Mouse (Mus musculus) embryonic facial prominence, embryonic 15.5 days (tissue): ENCODE measurements around the gene Grhl1. TPM values are rescaled to one million over a fixed set of nuclear protein-coding genes. Genes with fewer than 3 reads are reported as not detected.

Experiments used
- ATAC-seq: fragments of 200-750 bp; cut with Nextera tagmentation; 2 replicates; pipeline ENCODE4 v1.8.0; 2017; ENCODE audit warnings: low read depth, moderate TSS enrichment; ENCODE audit not compliant: insufficient number of reproducible peaks, low FRiP score, low TSS enrichment
- H3K27ac ChIP-seq: fragments of 300-500 bp; sonication (generic); replicated peaks from 2 replicates; pipeline ENCODE4 v1.5.1; 2015; ENCODE audit warnings: mild to moderate bottlenecking, inconsistent platforms
- H3K27me3 ChIP-seq: fragments of 300-500 bp; sonication (generic); 2 replicates; pipeline ENCODE4 v1.6.1; 2015; ENCODE audit warnings: inconsistent platforms
- H3K36me3 ChIP-seq: fragments of 300-500 bp; sonication (generic); 2 replicates; pipeline ENCODE4 v1.6.1; 2015; ENCODE audit warnings: mild to moderate bottlenecking, inconsistent platforms
- H3K4me1 ChIP-seq: fragments of 300-500 bp; sonication (generic); 2 replicates; pipeline ENCODE4 v1.6.1; 2015; ENCODE audit warnings: inconsistent platforms
- H3K4me2 ChIP-seq: fragments of 300-500 bp; sonication (generic); replicated peaks from 2 replicates; pipeline ENCODE4 v1.6.1; 2015; ENCODE audit warnings: mild to moderate bottlenecking, inconsistent platforms
- H3K4me3 ChIP-seq: fragments of 300-500 bp; sonication (generic); replicated peaks from 2 replicates; pipeline ENCODE4 v1.5.1; 2015; ENCODE audit warnings: mild to moderate bottlenecking, inconsistent platforms
- H3K9ac ChIP-seq: fragments of 300-500 bp; sonication (generic); 2 replicates; pipeline ENCODE4 v1.6.1; 2015; ENCODE audit warnings: inconsistent platforms
- H3K9me3 ChIP-seq: fragments of 300-500 bp; sonication (generic); replicated peaks from 2 replicates; pipeline ENCODE4 v1.6.1; 2016; ENCODE audit warnings: inconsistent platforms
- whole genome bisulfite sequencing: fragments of 180-500 bp; shearing (Covaris S2); methylation state at CpG from one replicate; pipeline ENCODE4 v1.1.7; 2015; 5-methylcytosine and 5-hydroxymethylcytosine counted together
- polyA plus RNA-seq: library from polyadenylated mRNA; unstranded; fragments of >200 nt; fragmentation: Nextera tagmentation; extraction: Ambion mirVana; gene quantifications from 2 replicates; pipeline ENCODE4 v1.2.1, GENCODE M21; 2015

The Grhl1 gene
- polyA plus RNA-seq, 1 experiment from 2014 or later, result 37.8 TPM

- H3K4me2 ChIP-seq, result no peak overlapping the region
- no peaks in the 10 kb centered on the region for H3K9me3 ChIP-seq
- H3K4me1 ChIP-seq, result peaks cover 22% of the 10 kb centered on the region
- no peak for ATAC-seq
- H3K9ac ChIP-seq, result no peak overlapping the region
- no peaks in the 10 kb centered on the region for H3K36me3 ChIP-seq
- H3K27ac ChIP-seq, result no peak overlapping the region
- WGBS, result 75% methylated on average over 6 of the region's 6 CpGs
- H3K27me3 ChIP-seq, result no peaks in the 10 kb centered on the region
- no peak overlapping the region for H3K4me3 ChIP-seq
Observed at GRCm38 (mm10) chr12:24645901-24646300, 73.8 kb downstream of the Grhl1 start.

DNA sequence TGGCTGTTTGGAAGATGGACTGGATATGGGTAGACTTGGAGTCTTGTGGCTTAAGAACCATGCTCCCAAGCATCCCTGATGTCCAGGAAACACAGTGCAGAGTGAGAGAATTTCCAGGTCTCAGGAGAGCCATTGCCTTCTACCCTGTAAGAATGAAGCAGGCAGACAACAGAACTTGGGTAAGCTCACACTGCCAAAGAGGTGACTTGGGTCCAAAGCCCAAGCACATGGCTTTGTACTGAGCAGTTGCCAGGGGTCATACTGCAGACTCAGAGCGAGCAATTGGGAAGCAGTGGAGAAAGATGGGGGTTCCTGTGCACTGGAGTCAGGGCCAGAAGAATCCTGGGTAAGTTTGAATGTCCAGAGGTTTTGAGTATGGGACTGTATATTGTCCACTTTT lies 76.0 kb downstream of the Grhl1 start:
- H3K27me3 ChIP-seq, result no peaks in the 10 kb centered on the region
- no peak for ATAC-seq
- H3K9ac ChIP-seq, result no peak overlapping the region
- no peaks in the 10 kb centered on the region for H3K36me3 ChIP-seq
- no peaks in the 10 kb centered on the region for H3K9me3 ChIP-seq
- no peak overlapping the region for H3K4me2 ChIP-seq
- no peak overlapping the region for H3K27ac ChIP-seq
- 67% methylated on average over 1 of the region's 1 CpGs for WGBS
- H3K4me3 ChIP-seq, result no peak overlapping the region
- H3K4me1 ChIP-seq, result peaks cover 26% of the 10 kb centered on the region

- WGBS, result 2% methylated on average over 22 of the region's 22 CpGs
- peak overlapping the region; percentile 35 for H3K9ac ChIP-seq
- peak overlapping the region; percentile 89 for H3K4me3 ChIP-seq
- ATAC-seq, result no peak
- peaks cover 22% of the 10 kb centered on the region for H3K36me3 ChIP-seq
- H3K4me1 ChIP-seq, result peaks cover 22% of the 10 kb centered on the region
- H3K9me3 ChIP-seq, result no peaks in the 10 kb centered on the region
- peak overlapping the region; percentile 85 for H3K27ac ChIP-seq
- H3K4me2 ChIP-seq, result peak overlapping the region; percentile 66
- H3K27me3 ChIP-seq, result no peaks in the 10 kb centered on the region
Observed at GRCm38 (mm10) chr12:24650415-24651062, 78.5 kb downstream of the Grhl1 start.

- Histone ChIP-seq H3K4me3 (peak within 1 kb of the TSS; percentile 89), H3K4me2 (peak within 1 kb of the TSS; percentile 66), H3K27ac (peak within 1 kb of the TSS; percentile 95), H3K9ac (peak within 1 kb of the TSS; percentile 81), H3K27me3 (no peaks in the 10 kb centered on the region), H3K36me3 (peaks cover 28% of the 10 kb centered on the region), H3K9me3 (no peaks in the 10 kb centered on the region), H3K4me1 (peaks cover 26% of the 10 kb centered on the region)
- under 1% methylated on average over 68 of the region's 68 CpGs for WGBS
- peak; percentile 96 for ATAC-seq
Observed at GRCm38 (mm10) chr12:24651063-24651557, 79.0 kb downstream of the Grhl1 start, which contains the start of gene Klf11. TSS of gene Klf11 (plus strand) at chr12:24651274.

- Histone ChIP-seq H3K27me3 (no peaks in the 10 kb centered on the region), H3K4me2 (peak overlapping the region; percentile 66), H3K36me3 (peaks cover 32% of the 10 kb centered on the region), H3K9ac (peak overlapping the region; percentile 81), H3K4me1 (peaks cover 32% of the 10 kb centered on the region), H3K4me3 (peak overlapping the region; percentile 89), H3K27ac (peak overlapping the region; percentile 95), H3K9me3 (no peaks in the 10 kb centered on the region)
- WGBS, result 1% methylated on average over 36 of the region's 36 CpGs
- peak; percentile 85 for ATAC-seq
Observed at GRCm38 (mm10) chr12:24651642-24652342, 79.7 kb downstream of the Grhl1 start.

DNA sequence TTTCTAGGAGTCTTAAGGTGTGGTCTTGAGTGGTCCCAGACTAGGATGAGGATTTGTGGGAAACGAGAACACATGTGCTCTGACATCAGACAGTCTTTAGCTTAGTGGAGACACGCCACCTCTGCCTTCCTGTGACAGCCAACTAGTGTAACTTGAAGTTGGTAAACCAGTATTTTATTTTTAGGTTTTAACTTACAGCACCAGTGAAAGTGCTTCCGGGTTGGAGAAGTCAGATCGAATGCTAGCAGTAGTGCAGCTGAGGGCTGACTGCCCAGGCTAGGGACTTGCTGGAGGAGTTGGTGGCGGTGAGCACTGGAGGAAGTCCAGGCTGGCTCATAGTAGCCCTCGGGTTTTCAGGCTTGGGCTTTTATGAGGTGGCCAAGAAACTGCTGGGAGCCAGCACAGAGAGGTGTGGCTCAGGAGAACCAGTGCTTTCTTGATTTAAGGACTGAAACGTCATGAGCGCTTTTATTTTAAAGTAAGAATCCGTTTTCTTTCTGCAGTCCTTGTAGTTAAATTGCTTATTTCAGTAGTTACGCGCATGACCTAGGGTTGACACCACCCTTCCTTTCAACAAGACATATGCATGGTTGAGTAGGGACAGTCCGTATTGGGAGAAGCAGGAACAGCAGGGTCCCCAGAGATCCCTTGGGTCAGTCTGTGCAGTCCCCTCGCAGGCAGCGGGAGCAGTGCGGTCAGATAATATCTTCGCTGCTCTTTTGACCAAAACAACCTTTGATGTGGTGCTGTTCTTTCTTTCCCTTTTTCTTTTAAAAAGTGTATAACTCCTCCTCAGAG lies 82.2 kb downstream of the Grhl1 start:
- Histone ChIP-seq H3K4me3 (no peak overlapping the region), H3K9me3 (no peaks in the 10 kb centered on the region), H3K9ac (no peak overlapping the region), H3K27me3 (no peaks in the 10 kb centered on the region), H3K4me2 (no peak overlapping the region), H3K27ac (no peak overlapping the region), H3K36me3 (peaks cover 49% of the 10 kb centered on the region), H3K4me1 (peaks cover 34% of the 10 kb centered on the region)
- no peak for ATAC-seq
- WGBS, result 83% methylated on average over 16 of the region's 16 CpGs

DNA sequence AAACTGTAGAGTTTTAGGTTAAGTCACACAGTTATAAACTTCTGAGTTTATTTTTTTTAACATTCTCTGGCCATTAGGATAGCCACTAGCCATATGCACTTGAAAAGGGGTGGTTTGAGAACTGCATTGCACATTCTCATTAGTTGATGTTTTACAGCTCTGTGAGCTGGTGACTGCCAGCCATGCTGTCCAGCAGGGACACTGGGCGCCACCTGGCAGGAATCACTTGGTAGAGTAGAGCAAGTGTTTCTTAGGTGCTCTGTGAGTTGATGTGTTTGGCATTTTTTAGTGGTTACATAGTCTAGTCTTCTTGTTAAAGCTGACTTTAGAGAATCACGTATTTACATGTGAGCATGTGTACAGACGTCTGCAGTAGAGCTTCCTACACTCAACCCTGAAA lies 84.4 kb downstream of the Grhl1 start:
- H3K27me3 ChIP-seq, result no peaks in the 10 kb centered on the region
- no peak overlapping the region for H3K9ac ChIP-seq
- H3K4me1 ChIP-seq, result peaks cover 24% of the 10 kb centered on the region
- H3K4me2 ChIP-seq, result 0 out of 2 replicates have a peak overlapping the region, but pooled peaks have one; percentile 0
- H3K4me3 ChIP-seq, result no peak overlapping the region
- H3K9me3 ChIP-seq, result no peaks in the 10 kb centered on the region
- no peak overlapping the region for H3K27ac ChIP-seq
- WGBS, result 49% methylated on average over 3 of the region's 3 CpGs
- peaks cover 57% of the 10 kb centered on the region for H3K36me3 ChIP-seq
- no peak for ATAC-seq

- Histone ChIP-seq H3K9me3 (no peaks in the 10 kb centered on the region), H3K4me3 (no peak overlapping the region), H3K27me3 (no peaks in the 10 kb centered on the region), H3K4me2 (no peak overlapping the region), H3K4me1 (peaks cover 13% of the 10 kb centered on the region; the same call in 1 of the 2 replicates), H3K27ac (no peak overlapping the region), H3K9ac (no peak overlapping the region), H3K36me3 (peaks cover 55% of the 10 kb centered on the region)
- no peak for ATAC-seq
- 91% methylated on average over 4 of the region's 4 CpGs for WGBS
Observed at GRCm38 (mm10) chr12:24658998-24659397, 86.9 kb downstream of the Grhl1 start.

GRCm38 (mm10) chr12:24659923-24660322 lies 87.8 kb downstream of the Grhl1 start:
- Histone ChIP-seq H3K36me3 (peaks cover 47% of the 10 kb centered on the region), H3K9ac (no peak overlapping the region), H3K27ac (no peak overlapping the region), H3K4me2 (no peak overlapping the region), H3K27me3 (no peaks in the 10 kb centered on the region), H3K9me3 (no peaks in the 10 kb centered on the region), H3K4me1 (peaks cover 13% of the 10 kb centered on the region; the same call in 1 of the 2 replicates), H3K4me3 (no peak overlapping the region)
- ATAC-seq, result no peak
- 90% methylated on average over 9 of the region's 9 CpGs for WGBS

GRCm38 (mm10) chr12:24661100-24661499 lies 89.0 kb downstream of the Grhl1 start:
- Histone ChIP-seq H3K27me3 (no peaks in the 10 kb centered on the region), H3K4me1 (peaks cover 8% of the 10 kb centered on the region; the same call in 1 of the 2 replicates), H3K27ac (no peak overlapping the region), H3K9ac (no peak overlapping the region), H3K4me3 (no peak overlapping the region), H3K9me3 (no peaks in the 10 kb centered on the region), H3K4me2 (no peak overlapping the region), H3K36me3 (peaks cover 35% of the 10 kb centered on the region)
- WGBS, result 71% methylated on average over 4 of the region's 4 CpGs
- no peak for ATAC-seq

- Histone ChIP-seq H3K9ac (no peak overlapping the region), H3K4me1 (no peaks in the 10 kb centered on the region), H3K9me3 (no peaks in the 10 kb centered on the region), H3K4me3 (no peak overlapping the region), H3K4me2 (no peak overlapping the region), H3K36me3 (peaks cover 30% of the 10 kb centered on the region), H3K27me3 (no peaks in the 10 kb centered on the region), H3K27ac (no peak overlapping the region)
- 89% methylated on average over 5 of the region's 5 CpGs for WGBS
- no peak for ATAC-seq
Observed at GRCm38 (mm10) chr12:24662131-24662530, 90.0 kb downstream of the Grhl1 start.
